Mouse (Mus musculus) neural tube, embryonic 11.5 days (tissue): ENCODE measurements around the gene Cenph. TPM values are rescaled to one million over a fixed set of nuclear protein-coding genes. Genes with fewer than 3 reads are reported as not detected.

Experiments
- ATAC-seq: fragments of 200-750 bp; cut with Nextera tagmentation; 2 replicates; pipeline ENCODE4 v1.8.0; 2017; ENCODE audit warnings: moderate number of reproducible peaks, mild to moderate bottlenecking, moderate TSS enrichment, moderate library complexity; ENCODE audit not compliant: insufficient read depth, low FRiP score, low TSS enrichment
- DNase-seq: peaks from one replicate; pipeline ENCODE4 v3.0.0-alpha.2; 2015; ENCODE audit warnings: low spot score
- H3K27ac ChIP-seq: fragments of 300-500 bp; sonication (generic); 2 replicates; pipeline ENCODE4 v1.5.1; 2014; ENCODE audit warnings: low read depth, mild to moderate bottlenecking, low read length
- H3K27me3 ChIP-seq: fragments of 300-500 bp; sonication (generic); 2 replicates; pipeline ENCODE4 v1.6.1; 2014; ENCODE audit warnings: mild to moderate bottlenecking, low read length, mixed read lengths; ENCODE audit not compliant: control insufficient read depth, insufficient read depth
- H3K36me3 ChIP-seq: fragments of 300-500 bp; sonication (generic); 2 replicates; pipeline ENCODE4 v1.6.1; 2014; ENCODE audit warnings: mild to moderate bottlenecking, low read length, moderate library complexity, mixed read lengths; ENCODE audit not compliant: control insufficient read depth, insufficient read depth
- H3K4me1 ChIP-seq: fragments of 300-500 bp; sonication (generic); 2 replicates; pipeline ENCODE4 v1.6.1; 2014; ENCODE audit warnings: low read length, mixed read lengths; ENCODE audit not compliant: control insufficient read depth, insufficient read depth
- H3K4me2 ChIP-seq: fragments of 300-500 bp; sonication (generic); 2 replicates; pipeline ENCODE4 v1.6.1; 2014; ENCODE audit warnings: low read depth, mild to moderate bottlenecking, moderate library complexity
- H3K4me3 ChIP-seq: fragments of 300-500 bp; sonication (generic); 2 replicates; pipeline ENCODE4 v1.5.1; 2014; ENCODE audit warnings: low read depth, low read length
- H3K9ac ChIP-seq: fragments of 300-500 bp; sonication (generic); 2 replicates; pipeline ENCODE4 v1.6.1; 2014; ENCODE audit warnings: mild to moderate bottlenecking, low read length
- H3K9me3 ChIP-seq: fragments of 300-500 bp; sonication (generic); 2 replicates; pipeline ENCODE4 v1.6.1; 2016; ENCODE audit warnings: low read length; ENCODE audit not compliant: control insufficient read depth
- WGBS: fragments of 180-500 bp; shearing (Covaris S2); extraction: QIAGEN DNeasy Blood & Tissue Kit; methylation state at CpG from one replicate; pipeline ENCODE4 v1.1.7; 2014; 5-methylcytosine and 5-hydroxymethylcytosine counted together
- polyA plus RNA-seq: library from polyadenylated mRNA; unstranded; fragments of >200 nt; fragmentation: Nextera tagmentation; extraction: Ambion mirVana; gene quantifications from 2 replicates; pipeline ENCODE4 v1.2.1, GENCODE M21; 2014

Cenph gene
- polyA plus RNA-seq, 1 experiment from 2014 or later: 44.0 TPM

DNA sequence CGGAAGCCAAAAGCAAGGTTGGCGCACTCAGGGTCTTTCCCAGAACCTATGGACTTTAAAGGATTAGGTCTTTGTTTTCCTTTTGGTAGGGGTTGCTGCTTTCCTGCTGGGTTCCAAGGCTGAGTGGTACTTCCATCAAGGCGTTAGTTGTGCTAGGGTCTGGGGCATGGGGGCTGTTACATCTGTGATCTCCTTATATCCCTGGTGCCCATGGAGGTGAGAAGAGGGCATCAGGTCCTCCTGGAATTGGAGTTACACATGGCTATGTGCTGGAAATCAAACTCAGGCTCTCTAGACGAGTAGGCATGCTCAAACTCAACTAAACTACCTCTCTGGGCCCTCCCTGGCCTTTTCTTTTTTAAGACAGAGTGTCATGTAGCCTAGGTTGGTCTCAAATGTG is 21.5 kb downstream of the Cenph start:
- H3K36me3 ChIP-seq: no peaks in the 10 kb centered on the region
- no peaks in the 10 kb centered on the region for H3K27me3 ChIP-seq
- no peak overlapping the region for H3K27ac ChIP-seq
- H3K4me3 ChIP-seq: no peak overlapping the region
- ATAC-seq: no peak
- H3K9ac ChIP-seq: no peak overlapping the region
- H3K4me1 ChIP-seq: no peaks in the 10 kb centered on the region
- 78% methylated on average over 4 of the region's 4 CpGs for WGBS
- H3K9me3 ChIP-seq: no peaks in the 10 kb centered on the region
- no peak for DNase-seq
- no peak overlapping the region for H3K4me2 ChIP-seq

- Histone ChIP-seq H3K4me2 (no peak overlapping the region), H3K36me3 (no peaks in the 10 kb centered on the region), H3K9ac (no peak overlapping the region), H3K4me3 (no peak overlapping the region), H3K4me1 (no peaks in the 10 kb centered on the region), H3K27ac (no peak overlapping the region), H3K9me3 (no peaks in the 10 kb centered on the region), H3K27me3 (no peaks in the 10 kb centered on the region)
- ATAC-seq: no peak
- no peak for DNase-seq
- WGBS: 86% methylated on average over 6 of the region's 6 CpGs
These were observed 22.7 kb downstream of the Cenph start for GRCm38 (mm10) chr13:100753011-100753410.

GRCm38 (mm10) chr13:100752529-100752928 is 23.2 kb downstream of the Cenph start:
- 86% methylated on average over 8 of the region's 8 CpGs for WGBS
- Histone ChIP-seq H3K9me3 (no peaks in the 10 kb centered on the region), H3K27ac (no peak overlapping the region), H3K4me3 (no peak overlapping the region), H3K9ac (no peak overlapping the region), H3K4me2 (no peak overlapping the region), H3K4me1 (no peaks in the 10 kb centered on the region), H3K36me3 (no peaks in the 10 kb centered on the region), H3K27me3 (no peaks in the 10 kb centered on the region)
- DNase-seq (no peak), ATAC-seq (no peak)

GRCm38 (mm10) chr13:100751402-100751801 is 24.3 kb downstream of the Cenph start:
- Histone ChIP-seq H3K27ac (no peak overlapping the region), H3K9ac (no peak overlapping the region), H3K36me3 (no peaks in the 10 kb centered on the region), H3K27me3 (no peaks in the 10 kb centered on the region), H3K4me3 (no peak overlapping the region), H3K4me1 (no peaks in the 10 kb centered on the region), H3K9me3 (no peaks in the 10 kb centered on the region), H3K4me2 (no peak overlapping the region)
- no peak for ATAC-seq
- WGBS: 75% methylated on average over 3 of the region's 3 CpGs
- DNase-seq: no peak

- ATAC-seq (no peak), DNase-seq (no peak)
- Histone ChIP-seq H3K27me3 (no peaks in the 10 kb centered on the region), H3K9me3 (no peaks in the 10 kb centered on the region), H3K36me3 (no peaks in the 10 kb centered on the region), H3K4me1 (no peaks in the 10 kb centered on the region), H3K4me2 (no peak overlapping the region), H3K27ac (no peak overlapping the region), H3K4me3 (no peak overlapping the region), H3K9ac (no peak overlapping the region)
- 87% methylated on average over 5 of the region's 5 CpGs for WGBS
These were observed 24.9 kb downstream of the Cenph start for GRCm38 (mm10) chr13:100750799-100751198.

DNA sequence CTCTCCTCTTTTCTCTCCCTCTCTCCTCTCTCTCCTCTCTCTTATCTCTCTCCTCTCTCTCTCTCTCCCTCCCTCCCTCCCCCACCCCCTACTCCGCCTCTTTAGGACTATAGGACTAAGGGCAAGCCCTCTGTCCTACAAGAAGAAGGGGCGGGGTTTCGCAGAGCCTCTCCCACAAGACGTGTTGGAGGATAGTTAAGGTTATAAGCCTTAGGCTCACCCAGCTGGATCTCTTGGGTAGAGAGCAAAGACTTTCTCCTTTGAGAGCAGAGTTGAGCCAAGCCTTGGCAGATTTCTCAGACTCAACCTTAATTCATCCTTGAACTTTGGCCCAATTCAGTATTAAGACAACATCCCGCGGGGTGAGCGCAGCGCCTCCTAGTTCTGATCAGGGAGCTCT is 27.1 kb downstream of the Cenph start:
- Histone ChIP-seq H3K27ac (no peak overlapping the region), H3K36me3 (no peaks in the 10 kb centered on the region), H3K27me3 (no peaks in the 10 kb centered on the region), H3K9me3 (no peaks in the 10 kb centered on the region), H3K4me3 (no peak overlapping the region), H3K4me1 (no peaks in the 10 kb centered on the region; the same call in 1 of the 2 replicates), H3K9ac (no peak overlapping the region), H3K4me2 (no peak overlapping the region)
- DNase-seq: no peak
- WGBS: 33% methylated on average over 8 of the region's 8 CpGs
- no peak for ATAC-seq

DNA sequence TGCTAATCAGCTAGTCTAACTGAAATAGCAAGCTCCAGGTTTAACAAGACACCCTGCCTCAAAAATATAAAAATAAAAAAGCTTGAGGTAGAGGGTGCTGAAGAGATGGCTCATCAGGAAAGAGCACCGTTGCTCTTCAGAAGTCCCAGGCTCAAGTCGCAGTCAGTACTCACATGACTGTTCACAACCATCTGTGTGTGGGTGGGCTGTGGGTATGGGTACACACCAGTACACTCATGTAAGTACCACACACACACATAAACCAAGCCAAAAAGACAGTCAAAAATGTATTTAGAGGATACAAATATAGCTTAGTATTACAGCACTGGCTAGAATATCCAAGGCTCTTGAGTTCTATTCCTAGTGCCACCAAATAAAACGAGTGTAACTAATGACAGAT is 29.6 kb downstream of the Cenph start:
- no peak overlapping the region for H3K27ac ChIP-seq
- no peak overlapping the region for H3K4me3 ChIP-seq
- no peaks in the 10 kb centered on the region; the same call in 1 of the 2 replicates for H3K4me1 ChIP-seq
- H3K27me3 ChIP-seq: no peaks in the 10 kb centered on the region
- WGBS: 90% methylated on average over 3 of the region's 3 CpGs
- DNase-seq (no peak), ATAC-seq (no peak)
- H3K9me3 ChIP-seq: no peaks in the 10 kb centered on the region
- H3K9ac ChIP-seq: no peak overlapping the region
- H3K4me2 ChIP-seq: no peak overlapping the region
- no peaks in the 10 kb centered on the region for H3K36me3 ChIP-seq

- ATAC-seq (peak; percentile 97), DNase-seq (peak; percentile 93)
- Histone ChIP-seq H3K4me2 (peak within 1 kb of the TSS; percentile 51), H3K9ac (peak within 1 kb of the TSS; percentile 64), H3K27ac (peak within 1 kb of the TSS; percentile 91), H3K27me3 (no peaks in the 10 kb centered on the region), H3K4me3 (peak within 1 kb of the TSS; percentile 50), H3K4me1 (no peaks in the 10 kb centered on the region; the same call in 1 of the 2 replicates), H3K36me3 (no peaks in the 10 kb centered on the region), H3K9me3 (no peaks in the 10 kb centered on the region)
- WGBS: under 1% methylated on average over 52 of the region's 52 CpGs
These were observed 31.5 kb downstream of the Cenph start, which contains the start of gene Mrps36 for GRCm38 (mm10) chr13:100744036-100744744. Gene Mrps36 (minus strand): TSS chr13:100744659.

DNA sequence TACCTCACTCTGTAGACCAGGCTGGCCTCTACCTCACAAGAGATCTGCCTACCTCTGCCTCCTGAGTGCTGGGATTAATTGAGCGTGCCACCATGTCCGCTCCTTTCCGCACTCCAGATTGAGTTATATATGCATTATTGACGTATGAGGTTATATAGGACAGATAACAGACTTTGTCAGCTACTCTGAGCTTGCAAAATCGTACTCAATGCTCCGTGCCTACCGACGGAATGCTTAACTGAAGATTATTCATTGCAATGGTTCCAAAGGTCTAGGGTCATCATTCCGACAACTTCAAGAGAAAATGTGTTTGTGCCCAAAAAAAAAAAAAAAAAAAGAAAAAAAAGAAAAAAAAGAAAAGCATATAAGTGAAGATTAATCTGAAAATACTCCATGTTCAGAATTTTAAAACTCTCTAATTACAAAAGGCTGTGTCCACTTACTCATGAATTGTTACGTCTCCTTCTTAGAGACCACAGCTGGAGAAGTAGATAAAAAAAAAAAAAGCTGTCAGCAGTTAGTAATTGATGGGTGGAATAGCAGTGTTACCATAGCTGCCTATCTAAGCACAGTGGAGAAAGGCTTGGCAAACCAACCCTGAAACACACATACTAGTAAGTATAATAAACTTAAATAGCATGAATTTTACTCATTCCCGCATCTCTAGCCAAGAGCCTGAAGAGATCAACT is 32.2 kb downstream of the Cenph start:
- Histone ChIP-seq H3K4me1 (no peaks in the 10 kb centered on the region; the same call in 1 of the 2 replicates), H3K27me3 (no peaks in the 10 kb centered on the region), H3K27ac (peak overlapping the region; percentile 39; the same call in 1 of the 2 replicates), H3K36me3 (no peaks in the 10 kb centered on the region), H3K4me2 (peak overlapping the region; percentile 51), H3K9ac (peak overlapping the region; percentile 64), H3K9me3 (no peaks in the 10 kb centered on the region), H3K4me3 (peak overlapping the region; percentile 50)
- ATAC-seq (peak; percentile 60), DNase-seq (no peak)
- WGBS: 67% methylated on average over 11 of the region's 11 CpGs
